ENCODE assay signal across 9 mouse cellular contexts in the genomic region with DNA sequence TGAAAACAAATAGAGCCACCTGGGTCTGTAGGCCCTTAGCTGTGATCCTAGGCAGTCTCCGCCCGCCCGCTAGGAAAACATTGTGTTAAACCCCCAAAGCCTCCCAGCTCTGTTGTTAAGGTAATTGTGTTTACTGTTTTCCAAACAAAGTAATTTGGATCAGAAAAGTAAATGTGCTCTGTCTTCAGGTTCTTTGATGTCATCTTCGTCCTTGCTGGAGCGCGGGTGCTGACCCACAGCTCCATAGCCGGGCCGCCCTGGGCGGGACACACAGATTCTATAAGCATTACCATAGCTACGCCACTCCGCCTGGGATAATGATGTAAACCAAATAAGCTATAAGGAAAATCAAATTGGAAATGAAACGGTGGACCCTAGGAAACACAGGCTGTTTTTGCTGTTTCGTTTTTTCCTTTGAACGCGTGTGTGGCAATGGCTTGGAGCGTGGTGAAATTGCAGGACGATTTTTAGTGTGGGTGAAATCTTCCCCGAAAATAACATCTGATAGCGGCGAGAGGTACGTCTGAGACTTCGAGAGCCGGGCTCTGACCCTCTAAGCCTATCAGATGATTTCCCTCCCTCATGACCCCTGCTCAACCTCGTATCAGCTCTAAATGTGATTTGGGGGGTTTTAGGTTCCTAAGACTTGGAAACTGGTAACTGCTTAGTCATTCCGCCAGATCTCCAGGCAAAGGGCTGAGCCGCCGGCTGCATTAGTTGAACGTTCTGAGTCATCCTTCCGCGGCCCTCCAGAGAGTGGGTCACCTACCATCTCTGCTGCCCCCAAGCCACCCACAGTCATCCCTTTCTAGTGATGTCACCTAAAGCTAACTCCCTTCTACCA. TPM values are rescaled to one million over a fixed set of nuclear protein-coding genes. Genes with fewer than 3 reads are reported as not detected.
DNase-seq lines count a peak whose midpoint lies in the region; ATAC-seq and TF ChIP-seq lines count a peak whose summit lies in the region.
"Had no signal": no experiment of that assay in that cellular context is flagged by ENCODE, and none has a peak within 500 bp of the region (broad histone marks: within the 10 kb centered on the region; RNA-seq: fewer than 3 reads in every experiment).

No protein-coding gene starts in this region.

- H3K9ac ChIP-seq in hindbrain, embryonic 13.5 days = peak overlapping the region; percentile 30
- peak overlapping the region; percentile 3 for H3K9ac ChIP-seq in midbrain, embryonic 11.5 days (ENCODE audit: low read length)

- H3K36me3 ChIP-seq in hindbrain, embryonic 13.5 days = no peaks in the 10 kb centered on the region
- no peaks in the 10 kb centered on the region for H3K36me3 ChIP-seq in midbrain, embryonic 11.5 days (ENCODE audit: control insufficient read depth, insufficient read depth, low read length)
- H3K36me3 ChIP-seq: G1E had no signal

- 3% methylated on average over 30 of the region's 30 CpGs for WGBS in hindbrain, embryonic 13.5 days
- 1% methylated on average over 30 of the region's 30 CpGs for WGBS in midbrain, embryonic 11.5 days

- ATAC-seq in hindbrain, embryonic 13.5 days (ENCODE audit: low FRiP score) = peak; percentile 43; the same call in 1 of the 2 replicates
- ATAC-seq in midbrain, embryonic 11.5 days (ENCODE audit: low FRiP score) = peak; percentile 77
- no peak for ATAC-seq in erythroid progenitor cell, adult 5-6 weeks (replicated peaks; ENCODE audit: low FRiP score, poor library complexity, severe bottlenecking)

- peak overlapping the region; percentile 52 for H3K4me3 ChIP-seq in gastrocnemius, adult 2 months
- H3K4me3 ChIP-seq in hindbrain, embryonic 13.5 days = peak overlapping the region; percentile 34
- H3K4me3 ChIP-seq in midbrain, embryonic 11.5 days (ENCODE audit: low read depth, low read length) = peak overlapping the region; percentile 31

- no peak overlapping the region for H3K27ac ChIP-seq in gastrocnemius, adult 2 months
- no peak overlapping the region for H3K27ac ChIP-seq in hindbrain, embryonic 13.5 days
- no peak overlapping the region for H3K27ac ChIP-seq in midbrain, embryonic 11.5 days (ENCODE audit: low read depth, low read length)

- peaks cover 13% of the 10 kb centered on the region for H3K4me1 ChIP-seq in hindbrain, embryonic 13.5 days (replicated peaks)
- H3K4me1 ChIP-seq in midbrain, embryonic 11.5 days (ENCODE audit: control insufficient read depth, insufficient read depth, low read length) = peaks cover 6% of the 10 kb centered on the region

- no peak for TF ChIP-seq CTCF in gastrocnemius, adult 2 months (IDR thresholded peaks at IDR 0.05)

- no peak for DNase-seq in gastrocnemius, adult 2 months
- DNase-seq in gastrocnemius, postnatal 10 days = no peak
- DNase-seq in CD4-positive helper T cell, adult 2 months (ENCODE audit: low read depth, low spot score) = peak; percentile 15
- DNase-seq in embryo, embryonic 10 days (ENCODE audit: low spot score) = peak; percentile 74
- peak; percentile 96 for DNase-seq in midbrain, embryonic 11.5 days (ENCODE audit: low spot score, missing footprints)
- DNase-seq in spleen, adult 12 weeks (ENCODE audit: low spot score) = no peak

- H3K27me3 ChIP-seq in hindbrain, embryonic 13.5 days = peaks cover 24% of the 10 kb centered on the region
- H3K27me3 ChIP-seq in midbrain, embryonic 11.5 days (ENCODE audit: control insufficient read depth, insufficient read depth, low read length) = no peaks in the 10 kb centered on the region; the same call in 1 of the 2 replicates

- intact Hi-C loops in gastrocnemius, adult 2 months (cut with DNase I) = no loop called here

- peak overlapping the region; percentile 60 for H3K4me2 ChIP-seq in hindbrain, embryonic 13.5 days
- H3K4me2 ChIP-seq in midbrain, embryonic 11.5 days = peak overlapping the region; percentile 64

- no peaks in the 10 kb centered on the region for H3K9me3 ChIP-seq in hindbrain, embryonic 13.5 days
- no peaks in the 10 kb centered on the region for H3K9me3 ChIP-seq in midbrain, embryonic 11.5 days (ENCODE audit: control insufficient read depth, low read length)

RNA-seq across cellular contexts. Expression of a gene that starts 25.3 kb away (rescaled TPM):
- total RNA-seq in gastrocnemius, adult 2 months (2021) = under 1 TPM in 1 of 2 experiments, not detected in 1; 0.08 TPM
- total RNA-seq in gastrocnemius, postnatal 10 days (2021) = 1 to 10 TPM in 1 of 2 experiments, under 1 TPM in 1; 0.28 to 1.1 TPM
- 13.5 and 13.6 TPM in 2 replicates for polyA plus RNA-seq in hindbrain, embryonic 13.5 days (2015; fragmentation: Nextera tagmentation; extraction: Ambion mirVana)
- 66.9 and 67.7 TPM in 2 replicates for polyA plus RNA-seq in midbrain, embryonic 11.5 days (2014; fragmentation: Nextera tagmentation; extraction: Ambion mirVana)
- total RNA-seq in erythroid progenitor cell, adult 5-6 weeks (2015; ENCODE audit: low replicate concordance) = 9.2 and 15.5 TPM in 2 replicates
- total RNA-seq in erythroid progenitor cell, adult 5-6 weeks (2017; ENCODE audit: low replicate concordance) = 4.6 and 14.1 TPM in 2 replicates
- polyA plus RNA-seq: G1E had no signal

Comparison
In these comparisons a context has a peak if more than half of its experiments do, and no peak if none do; other contexts are left out.
1. DNase-seq: peak in CD4-positive helper T cell, adult 2 months (single experiment), embryo, embryonic 10 days (single experiment) and midbrain, embryonic 11.5 days (single experiment); none in gastrocnemius, adult 2 months (single experiment), gastrocnemius, postnatal 10 days (single experiment) and spleen, adult 12 weeks (single experiment).
2. Peak in every context shown above with its lines, with median percentiles within 50 percentile points of each other: H3K4me3 ChIP-seq.